17 mouse cellular contexts compared by ENCODE assay signal in the genomic region with DNA sequence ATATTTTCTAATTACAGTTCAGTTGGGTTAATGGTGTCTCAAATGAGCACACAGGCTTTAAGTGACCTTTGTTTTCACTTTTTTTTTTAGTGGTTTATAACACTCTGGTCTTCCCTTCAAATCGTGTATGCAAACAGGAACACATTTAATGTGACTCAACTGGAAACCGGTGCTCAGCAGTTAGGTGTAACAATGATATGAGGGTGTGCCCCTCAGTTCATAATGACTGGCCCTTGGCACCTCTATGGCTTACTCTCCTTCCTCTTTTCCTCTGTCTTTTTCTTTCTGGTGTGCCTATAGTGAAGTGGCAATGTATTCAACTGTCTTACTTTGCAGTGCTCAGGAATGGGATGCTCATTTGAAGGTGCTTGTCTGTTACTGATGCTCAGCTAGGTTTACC.
"Had no signal": no experiment of that assay in that cellular context is flagged by ENCODE, and none has a peak within 500 bp of the region (broad histone marks: within the 10 kb centered on the region; RNA-seq: fewer than 3 reads in every experiment).

No protein-coding gene starts in this region.

- DNase-seq: liver, postnatal 0 days; lung, embryonic 14.5 days; lung, postnatal 10 days; lung, postnatal 4 days; midbrain, embryonic 14.5 days; right cerebral cortex, postnatal 25 days; right cerebral cortex, postnatal 4 days; spleen, adult 18-20 months; thymus, adult 18-20 months; thymus, postnatal 14 days; thymus, postnatal 36 days had no signal

- H3K4me3 ChIP-seq: liver, embryonic 15.5 days; midbrain, embryonic 10.5 days; midbrain, embryonic 12.5 days; myocyte; neural tube, embryonic 13.5 days; neural tube, embryonic 15.5 days had no signal

- H3K27ac ChIP-seq: liver, embryonic 15.5 days; midbrain, embryonic 10.5 days; midbrain, embryonic 12.5 days; neural tube, embryonic 13.5 days; neural tube, embryonic 15.5 days had no signal

- H3K9me3 ChIP-seq: liver, embryonic 15.5 days; midbrain, embryonic 10.5 days; midbrain, embryonic 12.5 days; neural tube, embryonic 13.5 days; neural tube, embryonic 15.5 days had no signal

- H3K4me1 ChIP-seq: midbrain, embryonic 10.5 days; midbrain, embryonic 12.5 days; neural tube, embryonic 13.5 days; neural tube, embryonic 15.5 days had no signal

- H3K27me3 ChIP-seq: liver, embryonic 15.5 days; midbrain, embryonic 12.5 days; neural tube, embryonic 13.5 days; neural tube, embryonic 15.5 days had no signal

- H3K9ac ChIP-seq: liver, embryonic 15.5 days; liver, postnatal 0 days; lung, embryonic 14.5 days; midbrain, embryonic 12.5 days; neural tube, embryonic 13.5 days; neural tube, embryonic 15.5 days had no signal

- H3K4me2 ChIP-seq: liver, embryonic 15.5 days; lung, embryonic 14.5 days; midbrain, embryonic 12.5 days; neural tube, embryonic 13.5 days; neural tube, embryonic 15.5 days had no signal
